In genomic region chr6:147121320-147121719, GRCm38 (mm10) we compare ENCODE assay signal across 25 mouse cellular contexts. TPM values are rescaled to one million over a fixed set of nuclear protein-coding genes. Genes with fewer than 3 reads are reported as not detected.
A peak's percentile ranks its signal among the peaks of the same experiment; 100 is the strongest.
DNase-seq lines count a peak whose midpoint lies in the region; ATAC-seq and TF ChIP-seq lines count a peak whose summit lies in the region.
"Had no signal": no experiment of that assay in that cellular context is flagged by ENCODE, and none has a peak within 500 bp of the region (broad histone marks: within the 10 kb centered on the region; RNA-seq: fewer than 3 reads in every experiment).

No protein-coding gene starts in this region.

- DNase-seq in heart, postnatal 25 days (ENCODE audit: low spot score) = no peak
- peak; percentile 29 for DNase-seq in kidney, postnatal 0 days (ENCODE audit: low spot score)
- DNase-seq in kidney, postnatal 25 days = no peak
- peak; percentile 17 to 26 for DNase-seq in right cerebral cortex, adult 2 months (ENCODE audit: low spot score in 2 of 2)
- DNase-seq in right cerebral cortex, postnatal 14 days = no peak
- no peak for DNase-seq in spleen, postnatal 4 days (ENCODE audit: low spot score in 2 of 2)
- DNase-seq in cerebellum, adult 9-10 months = no peak
- DNase-seq: adrenal gland, adult 8-10 months; B cell, adult 2 months; cerebellum, adult 9-11 months; gastrocnemius, postnatal 25 days; liver, embryonic 13.5 days; lung, embryonic 14.5 days; midbrain, embryonic 14.5 days; thymus, adult 2 months had no signal

- H3K36me3 ChIP-seq in heart, embryonic 11.5 days (ENCODE audit: control insufficient read depth, insufficient read depth, low read length) = no peaks in the 10 kb centered on the region
- H3K36me3 ChIP-seq in kidney, postnatal 0 days (ENCODE audit: insufficient read depth, low read length) = no peaks in the 10 kb centered on the region
- H3K36me3 ChIP-seq: embryonic facial prominence, embryonic 13.5 days; hindbrain, embryonic 10.5 days; liver, embryonic 13.5 days; neural tube, embryonic 13.5 days; stomach, embryonic 15.5 days had no signal

- WGBS in heart, embryonic 11.5 days (ENCODE audit: insufficient replicate concordance) = 20% methylated on average over 6 of the region's 6 CpGs
- WGBS in kidney, postnatal 0 days = 48% methylated on average over 6 of the region's 6 CpGs

- H3K4me2 ChIP-seq in heart, embryonic 11.5 days = no peak overlapping the region
- H3K4me2 ChIP-seq in kidney, postnatal 0 days (ENCODE audit: low read length) = no peak overlapping the region
- H3K4me2 ChIP-seq: embryonic facial prominence, embryonic 13.5 days; liver, embryonic 13.5 days; lung, embryonic 14.5 days; neural tube, embryonic 13.5 days; stomach, embryonic 15.5 days had no signal

- ATAC-seq in heart, embryonic 11.5 days (replicated peaks; ENCODE audit: insufficient number of reproducible peaks, low FRiP score, low TSS enrichment) = 0 out of 2 replicates have a peak, but pooled peaks have one; percentile 7
- ATAC-seq in kidney, postnatal 0 days (replicated peaks; ENCODE audit: low FRiP score, low read depth) = no peak
- ATAC-seq: forebrain, embryonic 14.5 days; hindbrain, postnatal 0 days; intestine, postnatal 0 days; Patski had no signal

- no peak overlapping the region for H3K9ac ChIP-seq in heart, embryonic 11.5 days (ENCODE audit: low read depth, low read length)
- H3K9ac ChIP-seq in kidney, postnatal 0 days (ENCODE audit: low read depth, low read length) = no peak overlapping the region
- H3K9ac ChIP-seq: embryonic facial prominence, embryonic 13.5 days; liver, embryonic 13.5 days; lung, embryonic 14.5 days; neural tube, embryonic 13.5 days; stomach, embryonic 15.5 days had no signal

- no peaks in the 10 kb centered on the region; the same call in 1 of the 2 replicates for H3K4me1 ChIP-seq in heart, embryonic 11.5 days (ENCODE audit: control insufficient read depth, insufficient read depth, low read length)
- H3K4me1 ChIP-seq in kidney, postnatal 0 days (replicated peaks; ENCODE audit: insufficient read depth, low read length) = no peaks in the 10 kb centered on the region
- H3K4me1 ChIP-seq: embryonic facial prominence, embryonic 13.5 days; hindbrain, embryonic 10.5 days; liver, embryonic 13.5 days; neural tube, embryonic 13.5 days; stomach, embryonic 15.5 days had no signal

- H3K27me3 ChIP-seq in heart, embryonic 11.5 days (ENCODE audit: control insufficient read depth, insufficient read depth, low read length) = no peaks in the 10 kb centered on the region
- H3K27me3 ChIP-seq in kidney, postnatal 0 days (ENCODE audit: insufficient read depth, low read length) = no peaks in the 10 kb centered on the region
- H3K27me3 ChIP-seq: embryonic facial prominence, embryonic 13.5 days; liver, embryonic 13.5 days; neural tube, embryonic 13.5 days; Patski; stomach, embryonic 15.5 days had no signal

- H3K27ac ChIP-seq in heart, embryonic 11.5 days (ENCODE audit: low read depth, low read length) = no peak overlapping the region; the same call in 1 of the 2 replicates
- no peak overlapping the region for H3K27ac ChIP-seq in kidney, postnatal 0 days
- H3K27ac ChIP-seq: embryonic facial prominence, embryonic 13.5 days; hindbrain, embryonic 10.5 days; hindbrain, postnatal 0 days; liver, embryonic 13.5 days; neural tube, embryonic 13.5 days; stomach, embryonic 15.5 days had no signal

- TF ChIP-seq CTCF in kidney, postnatal 0 days (IDR thresholded peaks at IDR 0.05; ENCODE audit: low read depth) = no peak

- H3K4me3 ChIP-seq in heart, embryonic 11.5 days (ENCODE audit: low read depth, low read length) = no peak overlapping the region
- H3K4me3 ChIP-seq in kidney, postnatal 0 days (replicated peaks; ENCODE audit: low read depth, low read length) = no peak overlapping the region
- H3K4me3 ChIP-seq: embryonic facial prominence, embryonic 13.5 days; hindbrain, embryonic 10.5 days; liver, embryonic 13.5 days; neural tube, embryonic 13.5 days; stomach, embryonic 15.5 days had no signal

- H3K9me3 ChIP-seq in heart, embryonic 11.5 days (replicated peaks; ENCODE audit: control insufficient read depth, low read length) = no peaks in the 10 kb centered on the region
- H3K9me3 ChIP-seq in kidney, postnatal 0 days (replicated peaks; ENCODE audit: low read length) = no peaks in the 10 kb centered on the region
- H3K9me3 ChIP-seq: embryonic facial prominence, embryonic 13.5 days; hindbrain, embryonic 10.5 days; liver, embryonic 13.5 days; neural tube, embryonic 13.5 days; stomach, embryonic 15.5 days had no signal

- intact Hi-C loops in heart, postnatal 25 days (cut with DNase I) = no loop called here

RNA-seq across cellular contexts. Expression of gene Klhl42, which starts 30.1 kb away (rescaled TPM):
- polyA plus RNA-seq in heart, embryonic 11.5 days (2014; fragmentation: Nextera tagmentation; extraction: Ambion mirVana) = 6.2 and 6.3 TPM in 2 replicates
- total RNA-seq in heart, postnatal 25 days (2021) = 1 to 10 TPM; 5.4 to 6.7 TPM
- polyA plus RNA-seq in kidney, postnatal 0 days (2015; fragmentation: Nextera tagmentation; extraction: Ambion mirVana) = 5.7 and 6.0 TPM in 2 replicates

RNA-seq across cellular contexts. Expression of gene Mansc4, which starts 34.5 kb away (rescaled TPM):
- polyA plus RNA-seq in heart, embryonic 11.5 days (2014; fragmentation: Nextera tagmentation; extraction: Ambion mirVana) = 0.37 and 0.59 TPM in 2 replicates
- total RNA-seq in heart, postnatal 25 days (2021) = not detected
- polyA plus RNA-seq in kidney, postnatal 0 days (2015; fragmentation: Nextera tagmentation; extraction: Ambion mirVana) = 3.7 and 4.3 TPM in 2 replicates
- total RNA-seq: gastrocnemius, postnatal 25 days; megakaryocyte progenitor cell, adult 5-6 weeks had no signal
- polyA plus RNA-seq: liver, embryonic 13.5 days had no signal

Comparison
In these comparisons a context has a peak if more than half of its experiments do, and no peak if none do; other contexts are left out.
1. DNase-seq: peak in kidney, postnatal 0 days (single experiment) and right cerebral cortex, adult 2 months (2 of 2); none in heart, postnatal 25 days (single experiment), kidney, postnatal 25 days (0 of 2), right cerebral cortex, postnatal 14 days (single experiment), spleen, postnatal 4 days (0 of 2) and cerebellum, adult 9-10 months (single experiment).